Mouse (Mus musculus): ENCODE measurements around the gene Daam1.

DNA sequence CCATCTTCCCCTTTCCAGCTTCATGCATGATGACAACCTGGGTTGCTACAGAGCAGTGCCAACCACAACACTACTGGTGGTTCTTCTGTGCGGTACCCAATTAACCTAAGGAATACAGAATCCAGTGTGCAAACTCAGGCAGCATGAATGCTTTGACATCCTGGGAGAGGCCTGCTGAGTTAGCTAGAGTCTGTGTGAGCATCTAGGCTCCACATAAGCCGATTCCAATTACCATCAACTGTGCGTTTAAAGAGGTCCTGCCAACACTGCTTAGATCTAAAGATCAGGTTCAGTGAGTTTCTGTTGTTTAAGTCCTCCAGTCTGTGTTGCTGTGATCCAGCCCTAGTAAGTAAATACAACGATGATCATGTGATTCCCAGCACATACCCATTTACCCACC is 189.4 kb downstream of the Daam1 start:
- no peak for TF ChIP-seq CTCF (IDR thresholded peaks at IDR 0.05; ENCODE audit: low read depth)
- no peak for TF ChIP-seq EP300 (IDR thresholded peaks at IDR 0.05; ENCODE audit: low read depth)

Measured in liver, postnatal 0 days (tissue).